20 mouse cellular contexts compared by ENCODE assay signal in genomic region chr4:49691405-49692194, GRCm38 (mm10). TPM values are rescaled to one million over a fixed set of nuclear protein-coding genes. Genes with fewer than 3 reads are reported as not detected.
A peak's percentile ranks its signal among the peaks of the same experiment; 100 is the strongest.
DNase-seq lines count a peak whose midpoint lies in the region; ATAC-seq and TF ChIP-seq lines count a peak whose summit lies in the region.
"Had no signal": no experiment of that assay in that cellular context is flagged by ENCODE, and none has a peak within 500 bp of the region (broad histone marks: within the 10 kb centered on the region; RNA-seq: fewer than 3 reads in every experiment).

No protein-coding gene starts in this region.

- H3K9ac ChIP-seq in heart, adult 2 months (ENCODE audit: low read depth, low read length) = no peak overlapping the region
- 0 out of 2 replicates have a peak overlapping the region, but pooled peaks have one; percentile 41 for H3K9ac ChIP-seq in intestine, embryonic 16.5 days (ENCODE audit: low read depth, low read length)
- H3K9ac ChIP-seq in kidney, embryonic 15.5 days = no peak overlapping the region
- H3K9ac ChIP-seq: hindbrain, embryonic 13.5 days; liver, embryonic 13.5 days had no signal

- H3K27me3 ChIP-seq in heart, adult 2 months (ENCODE audit: control insufficient read depth, insufficient read depth, low read length) = no peaks in the 10 kb centered on the region
- no peaks in the 10 kb centered on the region for H3K27me3 ChIP-seq in intestine, embryonic 16.5 days (replicated peaks; ENCODE audit: control insufficient read depth, insufficient read depth, low read length)
- peaks cover 6% of the 10 kb centered on the region; the same call in 1 of the 2 replicates for H3K27me3 ChIP-seq in kidney, embryonic 15.5 days
- H3K27me3 ChIP-seq: hindbrain, embryonic 13.5 days; liver, embryonic 13.5 days had no signal

- ATAC-seq in intestine, embryonic 16.5 days = peak; percentile 96
- peak; percentile 86 for ATAC-seq in kidney, embryonic 15.5 days (replicated peaks; ENCODE audit: low FRiP score)

- H3K27ac ChIP-seq in heart, adult 2 months = no peak overlapping the region
- no peak overlapping the region for H3K27ac ChIP-seq in intestine, embryonic 16.5 days (ENCODE audit: low read length)
- no peak overlapping the region for H3K27ac ChIP-seq in kidney, embryonic 15.5 days
- H3K27ac ChIP-seq: hindbrain, embryonic 13.5 days; layer of hippocampus, adult 2 months; liver, embryonic 13.5 days; midbrain, embryonic 10.5 days had no signal

- H3K4me1 ChIP-seq in heart, adult 2 months (ENCODE audit: control insufficient read depth, insufficient read depth, low read length) = no peaks in the 10 kb centered on the region
- no peaks in the 10 kb centered on the region; the same call in 1 of the 2 replicates for H3K4me1 ChIP-seq in intestine, embryonic 16.5 days (ENCODE audit: control insufficient read depth, insufficient read depth, low read length)
- peaks cover 8% of the 10 kb centered on the region; the same call in 1 of the 2 replicates for H3K4me1 ChIP-seq in kidney, embryonic 15.5 days
- H3K4me1 ChIP-seq: liver, embryonic 13.5 days had no signal

- 71% methylated on average over 12 of the region's 12 CpGs for WGBS in heart, adult 2 months
- WGBS in intestine, embryonic 16.5 days = 46% methylated on average over 12 of the region's 12 CpGs
- WGBS in kidney, embryonic 15.5 days = 41% methylated on average over 12 of the region's 12 CpGs
- 28% methylated on average over 12 of the region's 12 CpGs for WGBS in large intestine, adult 2 months

- TF ChIP-seq EP300 in heart, adult 2 months (IDR thresholded peaks at IDR 0.05; ENCODE audit: insufficient read depth, low read depth, low read length) = no peak

- intact Hi-C loops in heart, adult 2 months (cut with DNase I) = no loop called here
- intact Hi-C loops in left cerebral cortex, postnatal 14 days (cut with DNase I) = no loop called here
- intact Hi-C loops in heart, postnatal 10 days (cut with DNase I) = no loop called here

- no peaks in the 10 kb centered on the region for H3K79me2 ChIP-seq in heart, adult 2 months (replicated peaks; ENCODE audit: control insufficient read depth, insufficient read depth, low read length)

- no peaks in the 10 kb centered on the region for H3K9me3 ChIP-seq in intestine, embryonic 16.5 days (ENCODE audit: control insufficient read depth, low read length)
- no peaks in the 10 kb centered on the region for H3K9me3 ChIP-seq in kidney, embryonic 15.5 days (replicated peaks)
- H3K9me3 ChIP-seq: hindbrain, embryonic 13.5 days; liver, embryonic 13.5 days; midbrain, embryonic 10.5 days had no signal

- TF ChIP-seq POLR2A in heart, adult 2 months (IDR thresholded peaks at IDR 0.05; ENCODE audit: insufficient read depth, low read depth, low read length) = no peak

- TF ChIP-seq CTCF in heart, adult 2 months (IDR thresholded peaks at IDR 0.05) = no peak

- H3K4me2 ChIP-seq in intestine, embryonic 16.5 days (ENCODE audit: low read depth, low read length) = peak overlapping the region; percentile 41
- H3K4me2 ChIP-seq in kidney, embryonic 15.5 days = peak overlapping the region; percentile 37
- H3K4me2 ChIP-seq: hindbrain, embryonic 13.5 days; liver, embryonic 13.5 days had no signal

- no peak overlapping the region for H3K4me3 ChIP-seq in heart, adult 2 months
- peak overlapping the region; percentile 18 for H3K4me3 ChIP-seq in intestine, embryonic 16.5 days (ENCODE audit: low read length)
- no peak overlapping the region for H3K4me3 ChIP-seq in kidney, embryonic 15.5 days (replicated peaks)
- H3K4me3 ChIP-seq: hindbrain, embryonic 13.5 days; layer of hippocampus, adult 2 months; liver, embryonic 13.5 days; midbrain, embryonic 10.5 days had no signal

- peak; percentile 40 for DNase-seq in heart, adult 11 months
- DNase-seq in heart, adult 2 months = no peak
- DNase-seq in large intestine, adult 2 months (ENCODE audit: low read depth, low spot score) = peak; percentile 33
- no peak for DNase-seq in left cerebral cortex, adult 18-20 months (ENCODE audit: low spot score in 2 of 2)
- DNase-seq in left cerebral cortex, postnatal 14 days (ENCODE audit: low spot score in 2 of 2) = no peak
- no peak for DNase-seq in heart, postnatal 10 days
- DNase-seq: cerebellum, postnatal 10 days; gastrocnemius, postnatal 10 days; liver, embryonic 13.5 days; lung, postnatal 4 days; right cerebral cortex, postnatal 14 days; thymus, adult 2 months had no signal

- H3K36me3 ChIP-seq in heart, adult 2 months (ENCODE audit: control insufficient read depth, insufficient read depth, low read length) = no peaks in the 10 kb centered on the region
- H3K36me3 ChIP-seq in intestine, embryonic 16.5 days (ENCODE audit: control insufficient read depth, insufficient read depth, low read length) = no peaks in the 10 kb centered on the region
- no peaks in the 10 kb centered on the region for H3K36me3 ChIP-seq in kidney, embryonic 15.5 days
- H3K36me3 ChIP-seq: hindbrain, embryonic 13.5 days; liver, embryonic 13.5 days; midbrain, embryonic 10.5 days had no signal

RNA-seq across cellular contexts. Expression of gene Ppp3r2, which starts 9.8 kb away (rescaled TPM):
- total RNA-seq in heart, adult 2 months (2021) = not detected
- polyA plus RNA-seq in heart, adult 2 months (2012; rRNA removed) = not detected in 2 replicates
- 0.07 and 0.09 TPM in 2 replicates for polyA plus RNA-seq in intestine, embryonic 16.5 days (2015; fragmentation: Nextera tagmentation; extraction: Ambion mirVana)
- 0.05 and 0.12 TPM in 2 replicates for polyA plus RNA-seq in kidney, embryonic 15.5 days (2015; fragmentation: Nextera tagmentation; extraction: Ambion mirVana)
- polyA plus RNA-seq in large intestine, adult 2 months (2012; rRNA removed) = not detected in 2 replicates
- total RNA-seq in left cerebral cortex, adult 18-20 months (2021) = under 1 TPM; 0.23 to 0.42 TPM
- total RNA-seq in left cerebral cortex, postnatal 14 days (2021) = under 1 TPM; 0.47 to 0.75 TPM
- total RNA-seq in heart, postnatal 10 days (2021) = not detected
- total RNA-seq: adrenal gland, adult 18-20 months had no signal
- polyA plus RNA-seq: forebrain, embryonic 11.5 days; heart, postnatal 0 days; liver, embryonic 13.5 days; midbrain, embryonic 10.5 days had no signal

RNA-seq across cellular contexts. Expression of gene Rnf20, which starts 59.8 kb away (rescaled TPM):
- 10 to 100 TPM; 34.9 to 36.1 TPM for total RNA-seq in heart, adult 2 months (2021)
- polyA plus RNA-seq in heart, adult 2 months (2012; rRNA removed) = 11.8 and 19.8 TPM in 2 replicates
- polyA plus RNA-seq in intestine, embryonic 16.5 days (2015; fragmentation: Nextera tagmentation; extraction: Ambion mirVana) = 24.4 and 25.7 TPM in 2 replicates
- polyA plus RNA-seq in kidney, embryonic 15.5 days (2015; fragmentation: Nextera tagmentation; extraction: Ambion mirVana) = 44.2 and 45.1 TPM in 2 replicates
- polyA plus RNA-seq in large intestine, adult 2 months (2012; rRNA removed) = 7.6 and 14.6 TPM in 2 replicates
- 10 to 100 TPM; 65.1 to 66.2 TPM for total RNA-seq in left cerebral cortex, adult 18-20 months (2021)
- 10 to 100 TPM; 64.3 to 70.4 TPM for total RNA-seq in left cerebral cortex, postnatal 14 days (2021)
- 10 to 100 TPM; 36.9 TPM for total RNA-seq in heart, postnatal 10 days (2021)

Comparison
In these comparisons a context has a peak if more than half of its experiments do, and no peak if none do; other contexts are left out.
1. DNase-seq: peak in heart, adult 11 months (single experiment) and large intestine, adult 2 months (single experiment); none in heart, adult 2 months (0 of 2), left cerebral cortex, adult 18-20 months (0 of 2), left cerebral cortex, postnatal 14 days (0 of 2) and heart, postnatal 10 days (0 of 2).